Mouse (Mus musculus): ENCODE measurements around the gene Noxa1. TPM values are rescaled to one million over a fixed set of nuclear protein-coding genes. Genes with fewer than 3 reads are reported as not detected.

The Noxa1 gene
- polyA plus RNA-seq, 1 experiment from 2014 or later, result 1.1 TPM

- H3K4me3 ChIP-seq (replicated peaks), result no peak overlapping the region
- H3K9me3 ChIP-seq (replicated peaks), result no peaks in the 10 kb centered on the region
- H3K4me2 ChIP-seq, result no peak overlapping the region
- ATAC-seq (ENCODE audit: low read depth), result no peak
- peaks cover 28% of the 10 kb centered on the region for H3K4me1 ChIP-seq (replicated peaks)
- H3K27me3 ChIP-seq, result no peaks in the 10 kb centered on the region
- no peak for DNase-seq
- no peak overlapping the region for H3K27ac ChIP-seq
- H3K36me3 ChIP-seq, result peaks cover 6% of the 10 kb centered on the region
- H3K9ac ChIP-seq, result no peak overlapping the region
Measured at GRCm38 (mm10) chr2:25065537-25065936, 29.4 kb downstream of the Noxa1 start.

- Histone ChIP-seq H3K9me3 (replicated peaks) (no peaks in the 10 kb centered on the region), H3K9ac (no peak overlapping the region), H3K27me3 (no peaks in the 10 kb centered on the region), H3K4me2 (no peak overlapping the region), H3K4me1 (replicated peaks) (peaks cover 34% of the 10 kb centered on the region), H3K36me3 (peaks cover 6% of the 10 kb centered on the region), H3K27ac (no peak overlapping the region), H3K4me3 (replicated peaks) (no peak overlapping the region)
- DNase-seq (no peak), ATAC-seq (ENCODE audit: low read depth) (peak; percentile 59)
- WGBS (ENCODE audit: insufficient replicate concordance), result 23% methylated on average over 1 of the region's 1 CpGs
Measured at GRCm38 (mm10) chr2:25064285-25064684, 30.7 kb downstream of the Noxa1 start.

DNA sequence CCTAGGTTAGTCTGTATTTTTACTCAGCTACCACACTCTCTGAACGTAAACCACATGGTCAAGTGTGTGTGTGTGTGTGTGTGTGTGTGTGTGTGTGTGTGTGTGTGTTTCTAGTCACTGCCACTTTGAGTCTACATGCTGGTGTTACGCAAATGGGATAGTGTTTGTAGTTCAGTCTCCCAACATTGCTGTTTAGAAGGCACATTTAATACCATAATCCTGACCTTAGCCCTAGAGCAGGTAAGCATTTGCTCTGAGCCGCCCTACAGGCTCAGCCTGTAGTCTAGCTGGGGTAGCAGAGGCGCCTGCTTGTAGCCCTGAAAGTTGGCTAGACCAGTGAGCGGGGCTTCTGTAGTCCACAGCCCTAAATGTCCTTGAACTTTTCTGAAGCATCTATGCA is 31.4 kb downstream of the Noxa1 start:
- H3K4me1 ChIP-seq (replicated peaks), result peaks cover 42% of the 10 kb centered on the region
- peaks cover 6% of the 10 kb centered on the region for H3K36me3 ChIP-seq
- ATAC-seq (ENCODE audit: low read depth) (no peak), DNase-seq (no peak)
- no peaks in the 10 kb centered on the region for H3K27me3 ChIP-seq
- H3K9me3 ChIP-seq (replicated peaks), result no peaks in the 10 kb centered on the region
- no peak overlapping the region for H3K4me3 ChIP-seq (replicated peaks)
- H3K27ac ChIP-seq, result no peak overlapping the region
- no peak overlapping the region for H3K4me2 ChIP-seq
- 74% methylated on average over 5 of the region's 5 CpGs for WGBS (ENCODE audit: insufficient replicate concordance)
- H3K9ac ChIP-seq, result no peak overlapping the region

DNA sequence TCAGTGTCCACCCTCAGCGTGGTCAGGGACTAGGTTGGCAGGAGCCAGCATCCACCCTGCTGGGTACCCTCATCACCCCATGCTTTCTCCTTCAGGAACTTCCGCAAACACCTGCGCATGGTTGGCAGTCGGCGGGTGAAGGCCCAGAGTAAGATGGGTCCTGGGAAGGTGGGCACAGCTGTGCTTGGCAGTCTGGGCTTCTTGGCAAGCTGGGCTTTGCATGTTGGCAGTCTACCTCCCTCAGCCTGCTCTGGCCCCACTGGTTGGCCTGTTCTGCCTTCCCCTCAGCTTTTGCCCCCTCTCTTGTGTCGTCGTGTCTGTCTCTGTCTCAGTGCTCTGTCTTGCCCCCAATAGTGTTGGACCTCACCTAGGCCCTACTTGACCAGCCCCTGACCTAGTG is 36.0 kb downstream of the Noxa1 start:
- ATAC-seq (ENCODE audit: low read depth), result no peak
- Histone ChIP-seq H3K4me2 (no peak overlapping the region), H3K36me3 (peaks cover 10% of the 10 kb centered on the region), H3K4me1 (replicated peaks) (peaks cover 66% of the 10 kb centered on the region), H3K9ac (no peak overlapping the region), H3K27ac (no peak overlapping the region), H3K27me3 (no peaks in the 10 kb centered on the region), H3K4me3 (replicated peaks) (no peak overlapping the region), H3K9me3 (replicated peaks) (no peaks in the 10 kb centered on the region)
- 81% methylated on average over 7 of the region's 7 CpGs for WGBS (ENCODE audit: insufficient replicate concordance)
- no peak for DNase-seq

- H3K27ac ChIP-seq, result no peak overlapping the region
- peak overlapping the region; percentile 80; the same call in 1 of the 2 replicates for H3K9ac ChIP-seq
- H3K36me3 ChIP-seq, result peaks cover 31% of the 10 kb centered on the region
- H3K27me3 ChIP-seq, result no peaks in the 10 kb centered on the region
- H3K4me2 ChIP-seq, result peak overlapping the region; percentile 87
- H3K4me1 ChIP-seq (replicated peaks), result peaks cover 55% of the 10 kb centered on the region
- H3K4me3 ChIP-seq (replicated peaks), result peak overlapping the region; percentile 76
- no peak for DNase-seq
- no peaks in the 10 kb centered on the region for H3K9me3 ChIP-seq (replicated peaks)
- no peak for ATAC-seq (ENCODE audit: low read depth)
- 79% methylated on average over 21 of the region's 21 CpGs for WGBS (ENCODE audit: insufficient replicate concordance)
Measured at GRCm38 (mm10) chr2:25055409-25056155, 39.4 kb downstream of the Noxa1 start.

- no peak for DNase-seq
- WGBS (ENCODE audit: insufficient replicate concordance), result 74% methylated on average over 2 of the region's 2 CpGs
- Histone ChIP-seq H3K9ac (peak overlapping the region; percentile 80), H3K36me3 (peaks cover 36% of the 10 kb centered on the region), H3K4me3 (replicated peaks) (peak overlapping the region; percentile 76), H3K27ac (no peak overlapping the region), H3K4me2 (peak overlapping the region; percentile 87), H3K27me3 (no peaks in the 10 kb centered on the region), H3K9me3 (replicated peaks) (no peaks in the 10 kb centered on the region), H3K4me1 (replicated peaks) (peaks cover 52% of the 10 kb centered on the region)
- no peak for ATAC-seq (ENCODE audit: low read depth)
Measured at GRCm38 (mm10) chr2:25055068-25055405, 39.9 kb downstream of the Noxa1 start.

DNA sequence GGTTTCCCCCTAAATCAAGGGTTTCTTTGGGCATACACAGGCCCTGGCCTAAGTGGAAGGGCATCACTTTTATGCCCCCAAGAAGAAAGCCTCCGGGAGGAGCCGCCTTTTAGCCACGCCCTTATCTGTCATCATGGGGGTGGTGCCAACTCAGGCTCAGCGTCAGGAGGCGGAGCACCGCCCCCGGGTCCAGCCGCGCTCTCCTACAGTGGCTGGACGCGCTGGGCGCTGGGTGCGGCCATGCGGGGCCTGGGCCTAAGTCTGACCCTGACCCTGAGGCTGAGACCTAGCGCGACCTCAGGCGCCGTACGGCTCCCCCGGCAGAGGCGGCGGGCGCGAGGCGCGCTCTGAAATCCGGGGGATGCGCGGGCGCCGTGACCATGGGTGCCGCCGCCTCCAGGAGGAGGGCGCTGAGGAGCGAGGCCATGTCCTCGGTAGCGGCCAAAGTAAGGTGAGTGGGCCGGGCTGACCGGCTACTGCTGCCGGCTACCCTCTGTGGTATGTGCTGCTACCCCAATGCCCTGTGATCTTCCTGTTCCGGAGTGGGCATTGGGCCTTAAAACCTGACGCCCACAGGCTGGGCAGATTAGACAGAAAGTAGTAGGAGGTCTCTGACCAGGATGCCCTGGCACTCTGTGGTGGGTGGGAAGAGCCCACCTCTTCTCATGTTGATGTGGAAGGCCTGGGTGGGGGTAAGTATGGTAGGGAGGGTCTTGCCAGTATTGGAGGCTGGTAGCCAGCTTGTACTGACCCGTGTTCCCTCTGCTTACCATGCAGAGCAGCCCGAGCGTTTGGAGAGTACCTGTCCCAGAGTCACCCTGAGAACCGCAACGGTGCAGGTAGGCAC is 40.5 kb downstream of the Noxa1 start, which contains the start of gene Nsmf:
Gene Nsmf, plus strand, starts transcription at position 135 of the 847 bp plus-strand sequence.
- Histone ChIP-seq H3K27ac (no peak within 1 kb of the TSS; the same call in 1 of the 2 replicates), H3K36me3 (peaks cover 38% of the 10 kb centered on the region), H3K4me1 (replicated peaks) (peaks cover 49% of the 10 kb centered on the region), H3K4me2 (peak within 1 kb of the TSS; percentile 87), H3K27me3 (no peaks in the 10 kb centered on the region), H3K9ac (peak within 1 kb of the TSS; percentile 80), H3K4me3 (replicated peaks) (peak within 1 kb of the TSS; percentile 76), H3K9me3 (replicated peaks) (no peaks in the 10 kb centered on the region)
- ATAC-seq (ENCODE audit: low read depth) (peak; percentile 84), DNase-seq (peak; percentile 80)
- 10% methylated on average over 41 of the region's 47 CpGs for WGBS (ENCODE audit: insufficient replicate concordance)

DNA sequence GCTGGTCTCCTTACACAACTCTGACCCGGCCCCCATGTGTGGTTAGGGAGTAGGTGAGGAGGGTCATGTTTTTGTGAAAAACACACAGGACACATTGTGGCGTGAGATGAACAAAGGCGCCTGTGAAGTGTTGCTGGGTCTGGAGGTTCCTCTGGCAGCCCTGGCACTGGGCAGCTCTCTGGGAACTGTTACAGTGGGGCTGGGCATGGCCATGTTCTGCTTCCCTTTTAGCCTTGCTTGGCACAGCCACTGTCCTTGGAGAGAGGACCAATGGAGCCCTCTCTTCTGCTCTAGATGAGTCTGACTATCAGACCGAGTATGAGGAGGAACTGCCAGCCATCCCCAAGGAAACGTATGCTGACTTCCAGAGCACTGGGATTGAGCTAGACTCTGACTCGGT is 41.8 kb downstream of the Noxa1 start:
- H3K9ac ChIP-seq, result no peak overlapping the region
- 80% methylated on average over 6 of the region's 6 CpGs for WGBS (ENCODE audit: insufficient replicate concordance)
- H3K4me1 ChIP-seq (replicated peaks), result peaks cover 37% of the 10 kb centered on the region
- DNase-seq, result no peak
- no peak for ATAC-seq (ENCODE audit: low read depth)
- H3K27me3 ChIP-seq, result no peaks in the 10 kb centered on the region
- no peak overlapping the region for H3K27ac ChIP-seq
- peaks cover 47% of the 10 kb centered on the region for H3K36me3 ChIP-seq
- H3K4me2 ChIP-seq, result no peak overlapping the region
- no peaks in the 10 kb centered on the region for H3K9me3 ChIP-seq (replicated peaks)
- no peak overlapping the region for H3K4me3 ChIP-seq (replicated peaks)

DNA sequence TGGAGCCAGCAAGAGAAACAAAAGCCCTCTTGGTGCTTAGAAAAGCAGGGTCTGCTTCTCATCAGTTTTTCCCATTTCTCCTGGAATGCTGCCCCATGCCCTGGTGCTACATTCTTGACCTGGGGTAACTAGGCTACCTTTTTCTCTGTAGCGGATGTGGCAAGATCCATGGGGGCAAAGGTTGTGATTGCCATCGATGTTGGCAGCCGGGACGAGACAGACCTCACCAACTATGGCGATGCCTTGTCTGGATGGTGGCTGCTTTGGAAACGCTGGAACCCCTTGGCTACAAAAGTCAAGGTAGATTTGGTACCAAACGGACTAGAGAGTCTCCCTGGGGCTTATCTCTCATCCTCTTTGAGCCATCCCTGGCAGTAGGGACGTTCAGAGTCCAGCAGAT is 43.5 kb downstream of the Noxa1 start:
- peaks cover 25% of the 10 kb centered on the region for H3K4me1 ChIP-seq (replicated peaks)
- 78% methylated on average over 8 of the region's 8 CpGs for WGBS (ENCODE audit: insufficient replicate concordance)
- H3K36me3 ChIP-seq, result peaks cover 44% of the 10 kb centered on the region
- no peak overlapping the region for H3K27ac ChIP-seq
- H3K9ac ChIP-seq, result no peak overlapping the region
- no peaks in the 10 kb centered on the region for H3K9me3 ChIP-seq (replicated peaks)
- ATAC-seq (ENCODE audit: low read depth), result no peak
- no peaks in the 10 kb centered on the region for H3K27me3 ChIP-seq
- no peak for DNase-seq
- no peak overlapping the region for H3K4me3 ChIP-seq (replicated peaks)
- H3K4me2 ChIP-seq, result no peak overlapping the region

DNA sequence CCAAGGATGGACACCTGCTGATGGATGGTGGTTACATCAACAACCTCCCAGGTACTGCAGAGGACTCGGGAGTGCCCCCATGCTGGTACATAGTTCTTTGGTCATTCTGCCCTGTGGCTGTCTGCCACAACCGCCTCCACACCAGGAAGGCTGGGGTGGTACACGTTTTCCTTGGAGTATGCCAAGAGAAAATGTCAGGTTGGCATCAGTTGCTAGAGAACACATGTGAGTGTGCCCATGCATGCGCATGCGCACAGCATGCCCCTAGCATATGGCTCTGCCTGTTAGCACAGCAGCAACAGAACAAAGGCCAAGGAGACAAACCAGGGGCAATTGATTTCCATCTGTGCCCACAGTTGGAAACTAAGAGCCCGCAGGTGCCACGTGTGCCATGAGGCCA is 44.0 kb downstream of the Noxa1 start:
- Histone ChIP-seq H3K27me3 (no peaks in the 10 kb centered on the region), H3K4me1 (replicated peaks) (peaks cover 24% of the 10 kb centered on the region), H3K4me3 (replicated peaks) (no peak overlapping the region), H3K9ac (no peak overlapping the region), H3K36me3 (peaks cover 44% of the 10 kb centered on the region), H3K4me2 (no peak overlapping the region), H3K9me3 (replicated peaks) (no peaks in the 10 kb centered on the region), H3K27ac (no peak overlapping the region)
- 78% methylated on average over 7 of the region's 7 CpGs for WGBS (ENCODE audit: insufficient replicate concordance)
- ATAC-seq (ENCODE audit: low read depth) (no peak), DNase-seq (no peak)

GRCm38 (mm10) chr2:25040089-25040488 is 54.9 kb downstream of the Noxa1 start:
- no peak overlapping the region for H3K4me3 ChIP-seq (replicated peaks)
- H3K4me1 ChIP-seq (replicated peaks), result no peaks in the 10 kb centered on the region
- no peak overlapping the region for H3K27ac ChIP-seq
- H3K9me3 ChIP-seq (replicated peaks), result no peaks in the 10 kb centered on the region
- H3K4me2 ChIP-seq, result no peak overlapping the region
- WGBS (ENCODE audit: insufficient replicate concordance), result 77% methylated on average over 5 of the region's 5 CpGs
- peaks cover 32% of the 10 kb centered on the region for H3K36me3 ChIP-seq
- ATAC-seq (ENCODE audit: low read depth) (no peak), DNase-seq (no peak)
- H3K27me3 ChIP-seq, result no peaks in the 10 kb centered on the region
- no peak overlapping the region for H3K9ac ChIP-seq

All from liver, embryonic 13.5 days (tissue).